Mouse (Mus musculus): ENCODE measurements around the gene Wfdc3.

GRCm38 (mm10) chr2:164776130-164776529 lies 30.4 kb upstream of the Wfdc3 start:
- no peak for TF ChIP-seq CTCF (conservative IDR thresholded peaks at IDR 0.05; ENCODE audit: low read length)
- no peak for TF ChIP-seq NANOG (IDR thresholded peaks at IDR 0.05; ENCODE audit: borderline replicate concordance, low read length)
- TF ChIP-seq POU5F1 (IDR thresholded peaks at IDR 0.05; ENCODE audit: borderline replicate concordance, low read length) = no peak

Data from E14TG2a.4 (cell line).